Mouse (Mus musculus) lung, adult 2 months (tissue): ENCODE results near the gene Terf2ip. TPM values are rescaled to one million over a fixed set of nuclear protein-coding genes. Genes with fewer than 3 reads are reported as not detected.

Source experiments
- DNase-seq: peaks from one replicate; pipeline ENCODE4 v3.0.0; 2022
- H3K4me1 ChIP-seq: fragments of 200-500 bp; 2 replicates; pipeline ENCODE4 v1.6.1; 2011; ENCODE audit warnings: low read length; ENCODE audit not compliant: control insufficient read depth, insufficient read depth
- H3K4me3 ChIP-seq: fragments of 200-500 bp; replicated peaks from 2 replicates; pipeline ENCODE3; 2011; ENCODE audit warnings: low read depth, mild to moderate bottlenecking, control low read depth, low read length; ENCODE audit errors: extremely low read depth
- CTCF ChIP-seq: fragments of 200-500 bp; IDR thresholded peaks from 2 replicates; pipeline ENCODE4 v1.5.1; 2011; ENCODE audit warnings: mild to moderate bottlenecking, low read length, control low read depth; ENCODE audit not compliant: insufficient read depth
- POLR2A ChIP-seq: fragments of 200-500 bp; IDR thresholded peaks from 2 replicates; pipeline ENCODE4 v1.6.1; 2011; ENCODE audit warnings: low read depth, mild to moderate bottlenecking, control low read depth, low read length, borderline replicate concordance; ENCODE audit errors: extremely low read depth
- WGBS: fragments of 180-500 bp; shearing (Covaris S2); methylation state at CpG from one replicate; pipeline ENCODE4 v1.1.7; 2018; 5-methylcytosine and 5-hydroxymethylcytosine counted together
- polyA plus RNA-seq: library from polyadenylated mRNA; depleted of rRNA; stranded (reverse); fragments of >200 nt; gene quantifications from 2 replicates; pipeline ENCODE4 v1.2.3, GENCODE M21; 2012; rRNA removed

Gene Terf2ip
- polyA plus RNA-seq, 1 experiment: 10.4 TPM

DNA sequence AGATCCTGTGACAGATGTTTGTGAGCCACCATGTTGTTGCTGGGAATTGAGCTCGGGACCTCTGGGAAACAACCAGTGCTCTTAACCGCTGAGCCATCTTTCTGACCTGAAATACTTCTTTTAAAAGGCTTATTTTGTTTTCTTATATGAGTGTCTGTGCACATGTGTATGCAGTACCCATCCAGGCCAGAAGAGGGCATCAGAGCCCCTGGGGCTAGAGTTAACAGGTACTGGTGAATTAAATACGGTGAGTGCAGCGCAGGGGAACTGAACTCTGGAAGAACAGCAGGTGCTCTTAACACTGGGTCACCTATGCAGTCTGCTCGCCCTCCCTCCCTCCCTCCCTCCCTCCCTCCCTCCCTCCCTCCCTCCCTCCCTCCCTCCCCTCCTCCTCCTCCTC lies 34.0 kb downstream of the Terf2ip start:
- no peak overlapping the region for H3K4me3 ChIP-seq
- no peak for TF ChIP-seq CTCF
- no peak for TF ChIP-seq POLR2A
- no peak for DNase-seq

DNA sequence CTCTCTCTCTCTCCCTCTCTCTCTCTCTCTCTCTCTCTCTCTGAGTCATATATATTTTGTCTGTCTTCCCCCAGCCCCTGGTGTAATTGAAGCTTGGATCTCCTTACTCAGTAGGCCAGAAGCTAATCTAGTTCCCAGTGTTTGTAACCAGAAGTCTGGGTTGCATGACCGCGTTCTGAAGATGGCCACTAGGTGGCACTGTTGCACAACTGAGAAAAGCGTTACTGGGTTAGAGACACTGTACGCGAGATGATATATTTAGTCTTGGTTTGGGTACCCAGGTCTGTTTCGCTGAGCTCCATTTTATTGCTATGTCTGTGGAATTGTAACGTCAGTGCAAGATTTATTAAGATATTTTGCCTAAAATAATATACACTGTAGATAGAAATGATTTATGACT lies 34.7 kb downstream of the Terf2ip start:
- TF ChIP-seq POLR2A: no peak
- peak; percentile 74 for TF ChIP-seq CTCF
- DNase-seq: peak; percentile 64
- 5% methylated on average over 7 of the region's 7 CpGs for WGBS
- no peaks in the 10 kb centered on the region for H3K4me1 ChIP-seq
- H3K4me3 ChIP-seq: no peak overlapping the region

More for the DNA sequence above, 34.0 kb downstream of the Terf2ip start:
- H3K4me1 ChIP-seq: no peaks in the 10 kb centered on the region
- 76% methylated on average over 5 of the region's 5 CpGs for WGBS

DNA sequence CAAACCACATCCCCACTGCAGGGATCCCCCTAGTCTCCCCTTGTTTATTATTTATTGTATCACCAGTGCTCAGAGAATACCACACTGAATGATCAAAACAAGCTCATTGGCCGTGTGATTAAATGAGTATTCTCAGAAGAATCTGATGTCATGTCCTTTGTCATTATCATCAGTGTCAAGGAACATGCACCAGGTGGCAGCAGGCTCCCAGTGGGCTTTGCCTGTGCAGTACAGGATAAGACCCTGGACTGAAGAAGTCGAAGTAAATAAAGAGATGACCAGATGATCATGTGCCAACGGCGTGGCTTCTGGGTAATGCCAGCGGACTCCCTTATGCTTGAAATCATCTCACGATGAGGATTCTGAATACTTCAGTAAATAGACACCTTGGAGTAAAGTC lies 37.1 kb downstream of the Terf2ip start:
- 70% methylated on average over 6 of the region's 6 CpGs for WGBS
- DNase-seq: no peak
- no peaks in the 10 kb centered on the region for H3K4me1 ChIP-seq
- TF ChIP-seq POLR2A: no peak
- TF ChIP-seq CTCF: no peak
- no peak overlapping the region for H3K4me3 ChIP-seq

DNA sequence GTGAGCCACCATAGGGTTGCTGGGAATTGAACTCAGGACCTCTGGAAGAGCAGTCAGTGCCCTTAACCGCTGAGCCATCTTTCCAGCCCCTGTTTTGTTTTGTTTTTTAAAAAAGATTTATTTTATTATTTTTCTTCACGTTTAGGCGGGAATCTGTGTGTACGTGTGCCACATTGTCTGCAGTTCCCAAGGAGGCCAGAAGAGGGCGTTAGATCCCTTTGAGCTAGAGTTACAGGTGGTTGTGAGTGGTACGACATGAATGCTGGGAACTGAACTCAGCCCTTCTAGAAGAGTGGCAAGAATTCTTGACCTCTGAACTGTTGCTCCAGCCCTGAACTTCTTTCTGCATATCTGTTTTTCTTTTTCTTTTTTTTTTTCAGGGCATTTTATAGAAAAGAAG lies 38.8 kb downstream of the Terf2ip start:
- Histone ChIP-seq H3K4me3 (no peak overlapping the region), H3K4me1 (no peaks in the 10 kb centered on the region)
- DNase-seq: no peak
- TF ChIP-seq CTCF (no peak), POLR2A (no peak)
- WGBS: 79% methylated on average over 6 of the region's 6 CpGs

DNA sequence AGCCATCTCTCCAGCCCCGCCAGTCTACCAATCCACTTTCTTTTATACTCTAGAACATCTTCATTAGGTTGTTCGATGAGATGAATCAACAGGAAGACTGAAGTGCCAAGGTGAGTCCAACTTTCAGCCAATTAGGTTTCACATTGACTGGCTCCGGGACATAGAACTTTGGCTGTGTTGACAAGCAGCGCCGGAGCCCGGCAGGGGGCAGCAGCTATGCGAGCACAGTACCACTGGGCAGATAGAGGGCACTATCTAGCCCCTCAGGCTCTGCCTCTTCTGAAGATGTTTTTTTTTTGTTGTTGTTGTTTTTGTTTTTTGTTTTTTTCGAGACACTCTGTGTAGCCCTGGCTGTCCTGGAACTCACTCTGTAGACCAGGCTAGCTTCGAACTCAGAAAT lies 40.3 kb downstream of the Terf2ip start:
- 76% methylated on average over 9 of the region's 9 CpGs for WGBS
- no peak for DNase-seq
- no peak overlapping the region for H3K4me3 ChIP-seq
- TF ChIP-seq CTCF (0 out of 2 replicates have a peak, but pooled peaks have one; percentile 1), POLR2A (no peak)
- no peaks in the 10 kb centered on the region for H3K4me1 ChIP-seq

DNA sequence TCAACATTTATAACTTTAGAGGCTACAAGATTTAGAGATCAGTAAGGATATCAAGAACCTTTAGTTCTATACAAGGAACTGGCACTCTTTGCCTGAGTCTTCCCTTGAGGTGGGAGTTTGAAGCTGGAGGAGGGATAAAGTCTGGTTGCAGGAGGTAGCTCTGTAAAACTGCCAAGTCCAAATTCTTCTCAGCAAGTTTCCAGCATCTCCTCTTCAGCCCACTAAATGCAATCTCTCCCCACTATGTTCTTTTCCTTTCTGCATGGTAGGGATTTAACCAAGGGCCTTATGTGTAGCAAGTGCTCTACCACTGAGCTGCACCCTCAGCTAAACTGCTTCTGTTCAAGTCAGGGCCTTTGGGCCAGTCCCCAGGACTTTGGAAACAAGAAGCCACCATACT lies 43.3 kb downstream of the Terf2ip start:
- no peaks in the 10 kb centered on the region for H3K4me1 ChIP-seq
- TF ChIP-seq CTCF: no peak
- no peak overlapping the region for H3K4me3 ChIP-seq
- DNase-seq: no peak

DNA sequence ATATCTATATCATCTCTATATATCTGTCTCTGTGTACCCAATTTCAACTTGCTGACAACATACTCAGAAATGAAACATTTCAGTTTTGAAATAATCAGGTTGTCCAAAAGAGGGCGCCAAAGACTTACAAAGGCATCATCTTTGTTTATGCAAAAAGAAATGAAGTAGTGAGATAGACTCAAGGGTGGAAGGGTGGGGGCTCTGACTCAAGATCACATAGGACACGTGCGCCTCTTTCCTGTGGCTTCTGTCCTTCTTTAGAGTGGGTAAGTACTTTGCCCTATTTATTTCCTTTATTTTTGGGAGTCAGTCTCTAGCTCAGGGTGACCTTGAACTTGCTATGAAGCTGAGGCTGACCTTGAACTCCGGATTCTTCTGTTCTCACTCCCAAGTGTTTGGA lies 50.2 kb downstream of the Terf2ip start:
- WGBS: 29% methylated on average over 4 of the region's 4 CpGs
- H3K4me1 ChIP-seq: no peaks in the 10 kb centered on the region
- no peak for DNase-seq
- no peak overlapping the region for H3K4me3 ChIP-seq
- TF ChIP-seq POLR2A: no peak
- TF ChIP-seq CTCF: peak; percentile 24; the same call in 1 of the 2 replicates

Other genes with a start within 250 kb of the Terf2ip start
- 3.6 and 7.9 TPM in 2 replicates for gene Cfdp1, start 157.1 kb upstream of the Terf2ip start, polyA plus RNA-seq
- gene Tmem170, start 134.6 kb upstream of the Terf2ip start, polyA plus RNA-seq: 4.0 and 5.0 TPM in 2 replicates
- 7.1 and 7.6 TPM in 2 replicates for gene Chst5, start 101.0 kb upstream of the Terf2ip start, polyA plus RNA-seq
- gene Tmem231, start 77.5 kb upstream of the Terf2ip start, polyA plus RNA-seq: 8.0 and 8.2 TPM in 2 replicates
- gene Gabarapl2, start 70.7 kb upstream of the Terf2ip start, polyA plus RNA-seq: 26.2 and 58.2 TPM in 2 replicates
- 2.5 and 2.7 TPM in 2 replicates for gene Adat1, start 19.1 kb upstream of the Terf2ip start, polyA plus RNA-seq
- 28.0 and 42.2 TPM in 2 replicates for gene Kars, start 75 bp upstream of the Terf2ip start, polyA plus RNA-seq
- gene Gm6793, start 3.6 kb downstream of the Terf2ip start, polyA plus RNA-seq: 0.21 TPM in 1 of 2 replicates, not detected in the other